Mouse (Mus musculus) limb, embryonic 13.5 days (tissue): ENCODE measurements around the gene Olfr1229. TPM values are rescaled to one million over a fixed set of nuclear protein-coding genes. Genes with fewer than 3 reads are reported as not detected.

Experiments
- ATAC-seq: fragments of 200-750 bp; cut with Nextera tagmentation; 2 replicates; pipeline ENCODE4 v1.8.0; 2017; ENCODE audit warnings: low read depth, moderate number of reproducible peaks, moderate TSS enrichment; ENCODE audit not compliant: low FRiP score
- H3K27ac ChIP-seq: fragments of 300-500 bp; sonication (generic); 2 replicates; pipeline ENCODE4 v1.5.1; 2015; ENCODE audit warnings: inconsistent platforms, mild to moderate bottlenecking, moderate library complexity
- H3K27me3 ChIP-seq: fragments of 300-500 bp; sonication (generic); 2 replicates; pipeline ENCODE4 v1.6.1; 2015; ENCODE audit warnings: mild to moderate bottlenecking, inconsistent platforms
- H3K36me3 ChIP-seq: fragments of 300-500 bp; sonication (generic); 2 replicates; pipeline ENCODE4 v1.6.1; 2015; ENCODE audit warnings: inconsistent platforms, mild to moderate bottlenecking, moderate library complexity
- H3K4me1 ChIP-seq: fragments of 300-500 bp; sonication (generic); 2 replicates; pipeline ENCODE4 v1.6.1; 2015; ENCODE audit warnings: inconsistent platforms
- H3K4me2 ChIP-seq: fragments of 300-500 bp; sonication (generic); replicated peaks from 2 replicates; pipeline ENCODE4 v1.6.1; 2015; ENCODE audit warnings: inconsistent platforms, mild to moderate bottlenecking, moderate library complexity
- H3K4me3 ChIP-seq: fragments of 300-500 bp; sonication (generic); 2 replicates; pipeline ENCODE4 v1.5.1; 2015; ENCODE audit warnings: moderate library complexity, mild to moderate bottlenecking, inconsistent platforms
- H3K9ac ChIP-seq: fragments of 300-500 bp; sonication (generic); 2 replicates; pipeline ENCODE4 v1.6.1; 2015; ENCODE audit warnings: mild to moderate bottlenecking, inconsistent platforms
- H3K9me3 ChIP-seq: fragments of 300-500 bp; sonication (generic); 2 replicates; pipeline ENCODE4 v1.6.1; 2016; ENCODE audit warnings: inconsistent platforms
- WGBS: fragments of 180-500 bp; shearing (Covaris S2); methylation state at CpG from one replicate; pipeline ENCODE4 v1.1.7; 2015; 5-methylcytosine and 5-hydroxymethylcytosine counted together
- polyA plus RNA-seq: library from polyadenylated mRNA; unstranded; fragments of >200 nt; fragmentation: Nextera tagmentation; extraction: Ambion mirVana; gene quantifications from 2 replicates; pipeline ENCODE4 v1.2.1, GENCODE M21; 2015

Gene Olfr1229
- polyA plus RNA-seq, result not detected in 2 replicates

DNA sequence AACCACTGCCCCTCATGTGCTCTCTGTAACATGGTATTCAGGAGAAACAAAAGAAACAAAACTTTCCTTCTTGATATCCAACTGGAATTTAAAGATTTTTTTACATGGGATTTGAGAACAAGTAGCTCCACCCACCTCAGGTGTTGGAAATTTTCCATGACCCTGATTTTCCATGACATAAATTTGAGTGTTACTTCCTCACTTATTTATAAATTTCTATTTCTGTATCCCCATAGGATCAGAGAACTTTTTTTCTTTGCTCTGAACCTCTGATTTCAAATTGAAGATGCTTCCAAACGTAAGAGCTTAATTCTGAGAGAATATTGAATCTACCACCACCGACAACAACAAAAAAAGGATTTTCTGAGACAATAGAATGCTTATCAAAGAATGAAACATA is at the start of gene Olfr1229:
Olfr1229 (minus strand) TSS at position 101 of the 400 bp plus-strand sequence.
- H3K27ac ChIP-seq, result no peak within 1 kb of the TSS
- ATAC-seq, result no peak
- no peaks in the 10 kb centered on the region for H3K36me3 ChIP-seq
- no peak within 1 kb of the TSS for H3K9ac ChIP-seq
- H3K4me1 ChIP-seq, result no peaks in the 10 kb centered on the region
- H3K27me3 ChIP-seq, result no peaks in the 10 kb centered on the region
- H3K9me3 ChIP-seq, result no peaks in the 10 kb centered on the region
- H3K4me2 ChIP-seq, result no peak within 1 kb of the TSS
- no peak within 1 kb of the TSS for H3K4me3 ChIP-seq
- 76% methylated on average over 2 of the region's 2 CpGs for WGBS

DNA sequence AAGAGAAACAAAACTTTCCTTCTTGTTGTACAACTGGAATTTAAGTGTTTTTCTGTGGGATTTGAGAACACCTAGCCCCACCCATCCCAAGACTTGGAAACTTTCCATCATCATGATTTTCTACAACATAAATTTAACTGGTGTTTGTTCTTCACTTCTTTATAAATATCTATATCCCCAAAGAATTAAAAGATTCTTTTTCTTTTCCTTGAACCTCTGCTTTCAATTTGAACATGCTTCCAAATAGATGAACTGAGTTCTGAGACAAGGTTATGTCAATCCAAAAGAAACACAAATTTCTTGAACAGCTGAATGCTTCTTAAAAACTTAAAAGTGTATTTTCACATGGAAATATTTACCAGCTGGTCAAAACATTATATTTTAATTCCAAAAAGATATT is 41.8 kb upstream of the Olfr1229 start, which contains the start of gene Olfr1232:
Olfr1232 (minus strand) TSS at position 101 of the 400 bp plus-strand sequence.
- H3K36me3 ChIP-seq, result no peaks in the 10 kb centered on the region
- no peaks in the 10 kb centered on the region for H3K9me3 ChIP-seq

DNA sequence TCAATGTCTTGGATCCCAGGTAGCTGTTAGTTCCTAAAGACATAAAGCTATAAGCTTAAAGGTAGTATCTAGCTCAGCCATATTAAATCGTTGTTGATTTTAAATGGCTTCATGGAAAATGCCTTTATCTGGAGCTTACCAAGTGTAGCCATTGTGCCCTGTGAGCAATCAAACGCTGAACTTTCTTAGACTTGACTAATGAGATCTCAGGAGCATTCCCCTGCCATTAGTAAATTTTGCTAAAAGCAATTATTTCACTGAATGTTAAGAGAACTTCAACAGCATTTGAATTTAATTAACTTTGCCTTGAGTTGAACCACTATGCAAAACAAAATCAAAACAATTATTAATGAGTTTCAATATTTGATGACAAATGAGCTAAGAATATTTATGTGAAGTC is 19.2 kb upstream of the Olfr1229 start, which contains the start of gene Olfr1231:
Olfr1231 (minus strand) TSS at position 101 of the 400 bp plus-strand sequence.
- Histone ChIP-seq H3K27me3 (no peaks in the 10 kb centered on the region), H3K36me3 (no peaks in the 10 kb centered on the region), H3K4me2 (no peak within 1 kb of the TSS), H3K4me3 (no peak within 1 kb of the TSS), H3K9ac (no peak within 1 kb of the TSS), H3K4me1 (no peaks in the 10 kb centered on the region), H3K27ac (no peak within 1 kb of the TSS), H3K9me3 (no peaks in the 10 kb centered on the region)
- ATAC-seq, result no peak
- WGBS, result 63% methylated on average over 2 of the region's 2 CpGs

More for the DNA sequence above, 41.8 kb upstream of the Olfr1229 start, which contains the start of gene Olfr1232:
- no peak for ATAC-seq
- Histone ChIP-seq H3K27me3 (no peaks in the 10 kb centered on the region), H3K4me2 (no peak within 1 kb of the TSS), H3K9ac (no peak within 1 kb of the TSS), H3K27ac (no peak within 1 kb of the TSS), H3K4me1 (no peaks in the 10 kb centered on the region), H3K4me3 (no peak within 1 kb of the TSS)

DNA sequence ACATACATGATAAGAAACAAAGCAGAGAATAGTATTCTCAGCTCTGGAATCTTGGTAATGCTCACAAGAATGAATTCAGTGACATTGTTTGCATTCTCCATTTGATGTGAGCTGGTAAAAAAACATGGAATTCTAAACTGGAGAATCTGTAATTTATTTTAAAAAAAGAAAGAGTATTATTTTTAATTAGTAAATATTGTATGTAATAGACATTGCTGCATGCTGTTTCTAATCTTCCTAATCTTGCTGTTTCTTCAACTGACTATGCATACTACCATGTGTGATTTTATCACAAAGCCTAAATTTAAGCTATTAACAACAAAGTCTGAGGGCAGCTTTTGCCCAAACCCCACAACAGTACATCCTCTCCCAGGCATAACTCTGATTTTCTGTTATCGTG is 9.4 kb upstream of the Olfr1229 start, which contains the start of gene Olfr1230:
Olfr1230 (minus strand) TSS at position 101 of the 400 bp plus-strand sequence.
- no peak within 1 kb of the TSS for H3K27ac ChIP-seq
- ATAC-seq, result no peak
- WGBS, result 90% methylated on average over 1 of the region's 1 CpGs
- H3K9me3 ChIP-seq, result no peaks in the 10 kb centered on the region
- no peak within 1 kb of the TSS for H3K9ac ChIP-seq
- H3K4me1 ChIP-seq, result no peaks in the 10 kb centered on the region
- no peak within 1 kb of the TSS for H3K4me2 ChIP-seq
- no peaks in the 10 kb centered on the region for H3K27me3 ChIP-seq
- no peak within 1 kb of the TSS for H3K4me3 ChIP-seq
- no peaks in the 10 kb centered on the region for H3K36me3 ChIP-seq

DNA sequence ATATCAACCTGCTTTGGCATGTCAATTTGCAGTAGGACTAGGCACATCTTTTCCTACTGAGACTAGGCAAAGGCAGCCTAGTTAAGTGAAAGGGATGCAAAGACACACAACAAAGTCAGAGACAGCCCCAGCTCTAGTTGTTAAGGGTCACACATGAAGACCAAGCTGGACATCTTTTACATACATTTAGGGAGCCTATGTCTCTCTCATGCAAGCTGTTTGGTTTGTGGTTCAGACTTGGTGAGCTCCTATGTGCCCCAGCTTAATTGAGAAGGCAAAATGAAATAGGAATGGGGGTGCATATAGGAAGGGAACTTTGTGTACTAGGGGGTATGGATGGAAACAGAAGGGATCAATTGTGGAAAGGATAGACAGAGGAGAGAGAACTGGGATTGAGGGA is 33.9 kb downstream of the Olfr1229 start, which contains the start of gene Olfr1228:
Olfr1228 (minus strand) TSS at position 101 of the 400 bp plus-strand sequence.
- no peaks in the 10 kb centered on the region for H3K36me3 ChIP-seq
- ATAC-seq, result no peak
- no peak within 1 kb of the TSS for H3K9ac ChIP-seq
- H3K9me3 ChIP-seq, result no peaks in the 10 kb centered on the region
- no peaks in the 10 kb centered on the region for H3K27me3 ChIP-seq
- H3K4me3 ChIP-seq, result no peak within 1 kb of the TSS
- no peaks in the 10 kb centered on the region for H3K4me1 ChIP-seq
- no peak within 1 kb of the TSS for H3K27ac ChIP-seq
- H3K4me2 ChIP-seq, result no peak within 1 kb of the TSS

Other genes with a start within 250 kb of the Olfr1229 start
- gene Olfr1218, start 226.8 kb downstream of the Olfr1229 start, polyA plus RNA-seq, result not detected in 2 replicates
- gene Olfr1219, start 204.5 kb downstream of the Olfr1229 start, polyA plus RNA-seq, result not detected in 2 replicates
- gene Olfr1220, start 181.2 kb downstream of the Olfr1229 start, polyA plus RNA-seq, result not detected in 2 replicates
- gene Olfr1221, start 170.7 kb downstream of the Olfr1229 start, polyA plus RNA-seq, result not detected in 2 replicates
- gene Olfr1222, start 155.0 kb downstream of the Olfr1229 start, polyA plus RNA-seq, result not detected in 2 replicates
- not detected in 2 replicates for gene Olfr1223, start 136.5 kb downstream of the Olfr1229 start, polyA plus RNA-seq
- gene Olfr1224-ps1, start 123.9 kb downstream of the Olfr1229 start, polyA plus RNA-seq, result not detected in 2 replicates
- gene Olfr1225, start 113.3 kb downstream of the Olfr1229 start, polyA plus RNA-seq, result not detected in 2 replicates
- gene Olfr1226, start 88.0 kb downstream of the Olfr1229 start, polyA plus RNA-seq, result not detected in 2 replicates
- not detected in 2 replicates for gene Olfr1228, start 34.0 kb downstream of the Olfr1229 start, polyA plus RNA-seq
- not detected in 2 replicates for gene Olfr1230, start 9.3 kb upstream of the Olfr1229 start, polyA plus RNA-seq
- gene Olfr1231, start 19.1 kb upstream of the Olfr1229 start, polyA plus RNA-seq, result not detected in 2 replicates
- gene Olfr1232, start 41.7 kb upstream of the Olfr1229 start, polyA plus RNA-seq, result not detected in 2 replicates
- gene Olfr1233, start 54.4 kb upstream of the Olfr1229 start, polyA plus RNA-seq, result not detected in 2 replicates
- not detected in 2 replicates for gene Olfr1234, start 76.9 kb upstream of the Olfr1229 start, polyA plus RNA-seq
- not detected in 2 replicates for gene Olfr1238, start 121.7 kb upstream of the Olfr1229 start, polyA plus RNA-seq
- not detected in 2 replicates for gene Olfr1239, start 132.4 kb upstream of the Olfr1229 start, polyA plus RNA-seq
- not detected in 2 replicates for gene Olfr1240, start 155.0 kb upstream of the Olfr1229 start, polyA plus RNA-seq
- gene Olfr1241, start 199.1 kb upstream of the Olfr1229 start, polyA plus RNA-seq, result not detected in 2 replicates
- gene Olfr1242, start 210.3 kb upstream of the Olfr1229 start, polyA plus RNA-seq, result not detected in 2 replicates
- not detected in 2 replicates for gene Olfr1243, start 243.5 kb upstream of the Olfr1229 start, polyA plus RNA-seq